Comparison of ENCODE assay signal across 22 mouse cellular contexts in genomic region chr7:127080045-127080444, GRCm38 (mm10). TPM values are rescaled to one million over a fixed set of nuclear protein-coding genes. Genes with fewer than 3 reads are reported as not detected.
DNase-seq lines count a peak whose midpoint lies in the region; ATAC-seq and TF ChIP-seq lines count a peak whose summit lies in the region.
"Had no signal": no experiment of that assay in that cellular context is flagged by ENCODE, and none has a peak within 500 bp of the region (broad histone marks: within the 10 kb centered on the region; RNA-seq: fewer than 3 reads in every experiment).

No protein-coding gene starts in this region.

- no peak for ATAC-seq in kidney, postnatal 0 days (replicated peaks; ENCODE audit: low FRiP score, low read depth)
- ATAC-seq in common myeloid progenitor, adult 5-6 weeks (replicated peaks; ENCODE audit: low read depth, poor library complexity, severe bottlenecking), result peak; percentile 70
- peak; percentile 53 for ATAC-seq in megakaryocyte progenitor cell, adult 5-6 weeks (replicated peaks; ENCODE audit: poor library complexity)
- ATAC-seq: midbrain, embryonic 15.5 days had no signal

- DNase-seq in kidney, postnatal 0 days (ENCODE audit: low spot score), result no peak
- DNase-seq in kidney, postnatal 10 days, result no peak
- DNase-seq in 416B (ENCODE audit: low read depth), result peak; percentile 69
- no peak for DNase-seq in gastrocnemius, postnatal 25 days
- no peak for DNase-seq in ovary, postnatal 10 days (ENCODE audit: low spot score)
- DNase-seq in adrenal gland, postnatal 25 days, result no peak
- DNase-seq: cerebellum, postnatal 14 days; kidney, adult 9 months; layer of hippocampus, postnatal 36 days; left cerebral cortex, postnatal 4 days had no signal

- H3K4me2 ChIP-seq in kidney, postnatal 0 days (ENCODE audit: low read length), result no peak overlapping the region
- H3K4me2 ChIP-seq: hindbrain, embryonic 12.5 days; midbrain, embryonic 15.5 days had no signal

- H3K36me3 ChIP-seq in kidney, postnatal 0 days (ENCODE audit: insufficient read depth, low read length), result no peaks in the 10 kb centered on the region
- H3K36me3 ChIP-seq: hindbrain, embryonic 12.5 days; midbrain, embryonic 15.5 days had no signal

- H3K9ac ChIP-seq in kidney, postnatal 0 days (ENCODE audit: low read depth, low read length), result no peak overlapping the region
- H3K9ac ChIP-seq: hindbrain, embryonic 12.5 days; liver, embryonic 14.5 days; midbrain, embryonic 15.5 days had no signal

- no peaks in the 10 kb centered on the region for H3K27me3 ChIP-seq in kidney, postnatal 0 days (ENCODE audit: insufficient read depth, low read length)
- H3K27me3 ChIP-seq: hindbrain, embryonic 12.5 days; midbrain, embryonic 15.5 days had no signal

- H3K4me1 ChIP-seq in kidney, postnatal 0 days (replicated peaks; ENCODE audit: insufficient read depth, low read length), result 0 out of 2 replicates have a peak, but pooled peaks cover 6% of the 10 kb centered on the region
- H3K4me1 ChIP-seq: hindbrain, embryonic 12.5 days; midbrain, embryonic 15.5 days had no signal

- H3K4me3 ChIP-seq in kidney, postnatal 0 days (replicated peaks; ENCODE audit: low read depth, low read length), result no peak overlapping the region
- H3K4me3 ChIP-seq: hindbrain, embryonic 12.5 days; midbrain, embryonic 15.5 days had no signal

- 57% methylated on average over 3 of the region's 3 CpGs for WGBS in kidney, postnatal 0 days

- no peaks in the 10 kb centered on the region for H3K9me3 ChIP-seq in kidney, postnatal 0 days (replicated peaks; ENCODE audit: low read length)
- H3K9me3 ChIP-seq: hindbrain, embryonic 12.5 days; midbrain, embryonic 15.5 days had no signal

- TF ChIP-seq CTCF in kidney, postnatal 0 days (IDR thresholded peaks at IDR 0.05; ENCODE audit: low read depth), result no peak

- 0 out of 2 replicates have a peak overlapping the region, but pooled peaks have one; percentile 37 for H3K27ac ChIP-seq in kidney, postnatal 0 days
- H3K27ac ChIP-seq: hindbrain, embryonic 12.5 days; liver, embryonic 14.5 days; midbrain, embryonic 15.5 days had no signal

RNA-seq across cellular contexts. Expression of gene Zg16, which starts 7.1 kb away (rescaled TPM):
- polyA plus RNA-seq in kidney, postnatal 0 days (2015; fragmentation: Nextera tagmentation; extraction: Ambion mirVana), result not detected in 2 replicates
- 22.6 and 31.2 TPM in 2 replicates for total RNA-seq in common myeloid progenitor, adult 5-6 weeks (2017)
- 4.4 and 4.7 TPM in 2 replicates for total RNA-seq in megakaryocyte progenitor cell, adult 5-6 weeks (2015)
- total RNA-seq in megakaryocyte progenitor cell, adult 5-6 weeks (2017), result 1.7 and 4.0 TPM in 2 replicates
- total RNA-seq in gastrocnemius, postnatal 25 days (2021), result not detected
- not detected in 2 replicates for total RNA-seq in adrenal gland, postnatal 25 days (2021)
- total RNA-seq: gastrocnemius, adult 8-10 months; heart, adult 8-10 months; layer of hippocampus, adult 18-20 months; layer of hippocampus, postnatal 36 days; left cerebral cortex, postnatal 4 days had no signal
- polyA plus RNA-seq: forebrain, embryonic 11.5 days; heart, postnatal 0 days; hindbrain, embryonic 12.5 days; midbrain, embryonic 15.5 days; neural tube, embryonic 11.5 days; stomach, embryonic 14.5 days had no signal

RNA-seq across cellular contexts. Expression of gene AI467606, which starts 11.1 kb away (rescaled TPM):
- 4.0 and 4.3 TPM in 2 replicates for polyA plus RNA-seq in kidney, postnatal 0 days (2015; fragmentation: Nextera tagmentation; extraction: Ambion mirVana)
- 17.2 and 24.1 TPM in 2 replicates for total RNA-seq in common myeloid progenitor, adult 5-6 weeks (2017)
- total RNA-seq in megakaryocyte progenitor cell, adult 5-6 weeks (2015), result 27.4 and 27.5 TPM in 2 replicates
- 17.5 and 20.6 TPM in 2 replicates for total RNA-seq in megakaryocyte progenitor cell, adult 5-6 weeks (2017)
- under 1 TPM; 0.59 to 0.91 TPM for total RNA-seq in gastrocnemius, postnatal 25 days (2021)
- total RNA-seq in adrenal gland, postnatal 25 days (2021), result 0.43 and 1.1 TPM in 2 replicates

RNA-seq across cellular contexts. Expression of gene Kif22, which starts 37.8 kb away (rescaled TPM):
- polyA plus RNA-seq in kidney, postnatal 0 days (2015; fragmentation: Nextera tagmentation; extraction: Ambion mirVana), result 51.7 and 57.2 TPM in 2 replicates
- 81.6 and 90.9 TPM in 2 replicates for total RNA-seq in common myeloid progenitor, adult 5-6 weeks (2017)
- total RNA-seq in megakaryocyte progenitor cell, adult 5-6 weeks (2015), result 76.8 and 89.8 TPM in 2 replicates
- total RNA-seq in megakaryocyte progenitor cell, adult 5-6 weeks (2017), result 67.8 and 84.8 TPM in 2 replicates
- 1 to 10 TPM; 1.8 to 2.3 TPM for total RNA-seq in gastrocnemius, postnatal 25 days (2021)
- total RNA-seq in adrenal gland, postnatal 25 days (2021), result 9.5 and 15.0 TPM in 2 replicates

RNA-seq across cellular contexts. Expression of gene Qprt, which starts 42.0 kb away (rescaled TPM):
- 37.4 and 43.7 TPM in 2 replicates for polyA plus RNA-seq in kidney, postnatal 0 days (2015; fragmentation: Nextera tagmentation; extraction: Ambion mirVana)
- total RNA-seq in common myeloid progenitor, adult 5-6 weeks (2017), result 0.10 and 1.8 TPM in 2 replicates
- 2.0 and 3.5 TPM in 2 replicates for total RNA-seq in megakaryocyte progenitor cell, adult 5-6 weeks (2015)
- 1.1 and 1.9 TPM in 2 replicates for total RNA-seq in megakaryocyte progenitor cell, adult 5-6 weeks (2017)
- total RNA-seq in gastrocnemius, postnatal 25 days (2021), result under 1 TPM; 0.43 to 0.51 TPM
- 0.21 TPM in 1 of 2 replicates, not detected in the other for total RNA-seq in adrenal gland, postnatal 25 days (2021)
- total RNA-seq: heart, adult 8-10 months had no signal

RNA-seq across cellular contexts. Expression of gene Maz, which starts 53.2 kb away (rescaled TPM):
- polyA plus RNA-seq in kidney, postnatal 0 days (2015; fragmentation: Nextera tagmentation; extraction: Ambion mirVana), result 50.3 and 58.7 TPM in 2 replicates
- 59.0 and 67.8 TPM in 2 replicates for total RNA-seq in common myeloid progenitor, adult 5-6 weeks (2017)
- 93.4 and 103 TPM in 2 replicates for total RNA-seq in megakaryocyte progenitor cell, adult 5-6 weeks (2015)
- total RNA-seq in megakaryocyte progenitor cell, adult 5-6 weeks (2017), result 64.2 and 64.5 TPM in 2 replicates
- 10 to 100 TPM; 64.0 to 66.1 TPM for total RNA-seq in gastrocnemius, postnatal 25 days (2021)
- total RNA-seq in adrenal gland, postnatal 25 days (2021), result 167 and 171 TPM in 2 replicates
